Mouse (Mus musculus) adrenal gland, postnatal 10 days (tissue): ENCODE results near the gene Il2ra. TPM values are rescaled to one million over a fixed set of nuclear protein-coding genes. Genes with fewer than 3 reads are reported as not detected.

ENCODE experiments used
- DNase-seq: peaks from one replicate; pipeline ENCODE4 v3.0.0; 2021; ENCODE audit warnings: mixed read lengths
- total RNA-seq, 2 experiments: library from RNA; stranded (reverse); gene quantifications; 2 replicates each; pipeline ENCODE4 v1.2.3; 2021

Il2ra gene
- total RNA-seq, 2 experiments from 2014 or later = 0.48 to 0.66 TPM

- DNase-seq = peak; percentile 91
These were observed 62.8 kb downstream of the Il2ra start, which contains the start of gene Il15ra for GRCm38 (mm10) chr2:11705201-11706025. Gene Il15ra (plus strand): TSS chr2:11705290.

GRCm38 (mm10) chr2:11706030-11706745 is 63.6 kb downstream of the Il2ra start:
- DNase-seq = peak; percentile 24

GRCm38 (mm10) chr2:11706746-11707065 is 64.1 kb downstream of the Il2ra start:
- DNase-seq = peak; percentile 19

GRCm38 (mm10) chr2:11708538-11708937 is 65.9 kb downstream of the Il2ra start:
- no peak for DNase-seq

GRCm38 (mm10) chr2:11710101-11710500 is 67.5 kb downstream of the Il2ra start:
- peak; percentile 51 for DNase-seq

- no peak for DNase-seq
These were observed 69.9 kb downstream of the Il2ra start for GRCm38 (mm10) chr2:11712483-11712990.

GRCm38 (mm10) chr2:11713021-11713420 is 70.4 kb downstream of the Il2ra start:
- no peak for DNase-seq

- no peak for DNase-seq
These were observed 71.9 kb downstream of the Il2ra start for GRCm38 (mm10) chr2:11714535-11714934.

GRCm38 (mm10) chr2:11718573-11718972 is 76.0 kb downstream of the Il2ra start:
- no peak for DNase-seq

GRCm38 (mm10) chr2:11722564-11722963 is 80.0 kb downstream of the Il2ra start:
- no peak for DNase-seq

- DNase-seq = no peak
These were observed 85.0 kb downstream of the Il2ra start for GRCm38 (mm10) chr2:11727574-11727973.

GRCm38 (mm10) chr2:11729091-11729490 is 86.5 kb downstream of the Il2ra start:
- DNase-seq = no peak

GRCm38 (mm10) chr2:11732978-11733377 is 90.4 kb downstream of the Il2ra start:
- no peak for DNase-seq

- no peak for DNase-seq
These were observed 93.2 kb downstream of the Il2ra start for GRCm38 (mm10) chr2:11735853-11736252.

- no peak for DNase-seq
These were observed 96.2 kb downstream of the Il2ra start for GRCm38 (mm10) chr2:11738794-11739193.

GRCm38 (mm10) chr2:11739516-11740051 is 97.0 kb downstream of the Il2ra start:
- no peak for DNase-seq

Other genes with a start within 250 kb of the Il2ra start
- 100 to 1,000 TPM; 107 to 116 TPM for gene Pfkfb3, start 88.7 kb upstream of the Il2ra start, total RNA-seq
- 100 to 1,000 TPM; 116 to 118 TPM for gene Rbm17, start 38.7 kb upstream of the Il2ra start, total RNA-seq
- gene Gm17490, start 16.5 kb upstream of the Il2ra start, total RNA-seq = not detected
- 10 to 100 TPM; 41.5 to 58.8 TPM for gene Il15ra, start 62.5 kb downstream of the Il2ra start, total RNA-seq
- gene Fbh1, start 134.8 kb downstream of the Il2ra start, total RNA-seq = 100 to 1,000 TPM in 1 of 2 experiments, 10 to 100 TPM in 1; 92.3 to 120 TPM
- gene Ankrd16, start 135.1 kb downstream of the Il2ra start, total RNA-seq = 10 to 100 TPM; 36.5 to 59.7 TPM